Comparison of ENCODE assay signal across 8 mouse cellular contexts in genomic region chr5:100605828-100606229, GRCm38 (mm10). TPM values are rescaled to one million over a fixed set of nuclear protein-coding genes. Genes with fewer than 3 reads are reported as not detected.
A peak's percentile ranks its signal among the peaks of the same experiment; 100 is the strongest.
DNase-seq lines count a peak whose midpoint lies in the region; ATAC-seq and TF ChIP-seq lines count a peak whose summit lies in the region.

No protein-coding gene starts in this region.

- no peak for TF ChIP-seq CTCF in small intestine, adult 2 months (IDR thresholded peaks at IDR 0.05; ENCODE audit: extremely low read depth, insufficient read length, insufficient replicate concordance, low read depth, low read length)

- no peak overlapping the region for H3K9ac ChIP-seq in liver, embryonic 11.5 days (ENCODE audit: low read depth, low read length)
- H3K9ac ChIP-seq in liver, embryonic 12.5 days: no peak overlapping the region
- no peak overlapping the region for H3K9ac ChIP-seq in kidney, embryonic 14.5 days (ENCODE audit: low read depth, low read length)

- 0 out of 2 replicates have a peak overlapping the region, but pooled peaks have one; percentile 8 for H3K4me2 ChIP-seq in liver, embryonic 11.5 days
- H3K4me2 ChIP-seq in liver, embryonic 12.5 days: no peak overlapping the region
- H3K4me2 ChIP-seq in kidney, embryonic 14.5 days (replicated peaks; ENCODE audit: low read depth, low read length): 0 out of 2 replicates have a peak overlapping the region, but pooled peaks have one; percentile 0

- 81% methylated on average over 9 of the region's 9 CpGs for WGBS in liver, embryonic 11.5 days
- 69% methylated on average over 9 of the region's 9 CpGs for WGBS in liver, embryonic 12.5 days (ENCODE audit: insufficient replicate concordance)
- 51% methylated on average over 9 of the region's 9 CpGs for WGBS in kidney, embryonic 14.5 days
- 15% methylated on average over 9 of the region's 9 CpGs for WGBS in small intestine, adult 2 months

- no peak for TF ChIP-seq POLR2A in small intestine, adult 2 months (IDR thresholded peaks at IDR 0.05; ENCODE audit: low read depth, low read length)

- DNase-seq in liver, embryonic 11.5 days (ENCODE audit: low spot score): no peak
- peak; percentile 75 for DNase-seq in gastrocnemius, postnatal 10 days
- no peak for DNase-seq in retina, embryonic 14.5 days (ENCODE audit: low spot score)
- no peak for DNase-seq in left cerebral cortex, adult 18-20 months (ENCODE audit: low spot score in 2 of 2)
- no peak for DNase-seq in right cerebral cortex, adult 2 months (ENCODE audit: low spot score in 2 of 2)

- no peaks in the 10 kb centered on the region for H3K36me3 ChIP-seq in liver, embryonic 11.5 days (ENCODE audit: control insufficient read depth, insufficient read depth, low read length)
- H3K36me3 ChIP-seq in liver, embryonic 12.5 days: no peaks in the 10 kb centered on the region
- H3K36me3 ChIP-seq in kidney, embryonic 14.5 days (ENCODE audit: control insufficient read depth, insufficient read depth, low read length): no peaks in the 10 kb centered on the region
- H3K36me3 ChIP-seq in small intestine, adult 2 months (ENCODE audit: control insufficient read depth, insufficient read depth, low read length): no peaks in the 10 kb centered on the region

- no peak overlapping the region for H3K27ac ChIP-seq in liver, embryonic 11.5 days (ENCODE audit: low read depth, low read length)
- no peak overlapping the region for H3K27ac ChIP-seq in liver, embryonic 12.5 days
- peak overlapping the region; percentile 63 for H3K27ac ChIP-seq in kidney, embryonic 14.5 days (ENCODE audit: low read depth, low read length)
- peak overlapping the region; percentile 91 for H3K27ac ChIP-seq in small intestine, adult 2 months (ENCODE audit: insufficient read depth, low read depth, low read length)

- no peaks in the 10 kb centered on the region for H3K27me3 ChIP-seq in liver, embryonic 11.5 days (replicated peaks; ENCODE audit: control insufficient read depth, insufficient read depth, low read length)
- no peaks in the 10 kb centered on the region; the same call in 1 of the 2 replicates for H3K27me3 ChIP-seq in liver, embryonic 12.5 days (replicated peaks)
- no peaks in the 10 kb centered on the region for H3K27me3 ChIP-seq in kidney, embryonic 14.5 days (ENCODE audit: control insufficient read depth, insufficient read depth, low read length)
- H3K27me3 ChIP-seq in small intestine, adult 2 months (ENCODE audit: control insufficient read depth, insufficient read depth, low read length): no peaks in the 10 kb centered on the region

- ATAC-seq in liver, embryonic 11.5 days (replicated peaks; ENCODE audit: low FRiP score): no peak
- ATAC-seq in liver, embryonic 12.5 days: no peak
- ATAC-seq in kidney, embryonic 14.5 days (ENCODE audit: low FRiP score, low TSS enrichment): peak; percentile 83

- H3K4me3 ChIP-seq in liver, embryonic 11.5 days (ENCODE audit: low read depth, low read length): no peak overlapping the region
- H3K4me3 ChIP-seq in liver, embryonic 12.5 days: no peak overlapping the region
- H3K4me3 ChIP-seq in kidney, embryonic 14.5 days (ENCODE audit: low read length): no peak overlapping the region
- no peak overlapping the region for H3K4me3 ChIP-seq in small intestine, adult 2 months (ENCODE audit: low read depth, low read length)

- H3K9me3 ChIP-seq in liver, embryonic 11.5 days (ENCODE audit: control insufficient read depth, low read length): no peaks in the 10 kb centered on the region
- no peaks in the 10 kb centered on the region for H3K9me3 ChIP-seq in liver, embryonic 12.5 days (replicated peaks)
- no peaks in the 10 kb centered on the region for H3K9me3 ChIP-seq in kidney, embryonic 14.5 days (ENCODE audit: control insufficient read depth, low read length)

- peaks cover 10% of the 10 kb centered on the region for H3K4me1 ChIP-seq in liver, embryonic 11.5 days (replicated peaks; ENCODE audit: control insufficient read depth, insufficient read depth, low read length)
- H3K4me1 ChIP-seq in liver, embryonic 12.5 days: peaks cover 26% of the 10 kb centered on the region
- H3K4me1 ChIP-seq in kidney, embryonic 14.5 days (ENCODE audit: control insufficient read depth, insufficient read depth, low read length): no peaks in the 10 kb centered on the region
- peaks cover 17% of the 10 kb centered on the region for H3K4me1 ChIP-seq in small intestine, adult 2 months (ENCODE audit: control insufficient read depth, insufficient read depth, insufficient read length, low read length)

RNA-seq across cellular contexts. Expression of gene Plac8, which starts 33.8 kb away (rescaled TPM):
- 34.0 and 34.3 TPM in 2 replicates for polyA plus RNA-seq in liver, embryonic 11.5 days (2014; fragmentation: Nextera tagmentation; extraction: Ambion mirVana)
- polyA plus RNA-seq in liver, embryonic 12.5 days (2016; fragmentation: Nextera tagmentation; extraction: Ambion mirVana): 32.2 and 35.8 TPM in 2 replicates
- 1 to 10 TPM; 1.8 to 4.4 TPM for total RNA-seq in gastrocnemius, postnatal 10 days (2021)
- polyA plus RNA-seq in kidney, embryonic 14.5 days (2014; fragmentation: Nextera tagmentation; extraction: Ambion mirVana): 105 and 140 TPM in 2 replicates
- polyA plus RNA-seq in small intestine, adult 2 months (2012; rRNA removed): 1,430 and 1,806 TPM in 2 replicates
- total RNA-seq in left cerebral cortex, adult 18-20 months (2021): under 1 TPM in 1 of 2 experiments, not detected in 1; 0.53 TPM

Comparison
In these comparisons a context has a peak if more than half of its experiments do, and no peak if none do; other contexts are left out.
1. H3K27ac ChIP-seq: peak in kidney, embryonic 14.5 days (single experiment) and small intestine, adult 2 months (single experiment); none in liver, embryonic 11.5 days (single experiment) and liver, embryonic 12.5 days (single experiment).
2. RNA of gene Plac8, which starts 33.8 kb away (polyA plus RNA-seq): 1,430 to 1,806 TPM in small intestine, adult 2 months; 105 to 140 TPM in kidney, embryonic 14.5 days, 34.0 to 34.3 TPM in liver, embryonic 11.5 days and 32.2 to 35.8 TPM in liver, embryonic 12.5 days; every median in the first group is over 10 times any median in the second.